Mouse (Mus musculus): ENCODE measurements around the gene Clptm1. TPM values are rescaled to one million over a fixed set of nuclear protein-coding genes. Genes with fewer than 3 reads are reported as not detected.
A peak's percentile ranks its signal among the peaks of the same experiment; 100 is the strongest.

Gene Clptm1
- polyA plus RNA-seq (2012; rRNA removed) = 152 and 174 TPM in 2 replicates

DNA sequence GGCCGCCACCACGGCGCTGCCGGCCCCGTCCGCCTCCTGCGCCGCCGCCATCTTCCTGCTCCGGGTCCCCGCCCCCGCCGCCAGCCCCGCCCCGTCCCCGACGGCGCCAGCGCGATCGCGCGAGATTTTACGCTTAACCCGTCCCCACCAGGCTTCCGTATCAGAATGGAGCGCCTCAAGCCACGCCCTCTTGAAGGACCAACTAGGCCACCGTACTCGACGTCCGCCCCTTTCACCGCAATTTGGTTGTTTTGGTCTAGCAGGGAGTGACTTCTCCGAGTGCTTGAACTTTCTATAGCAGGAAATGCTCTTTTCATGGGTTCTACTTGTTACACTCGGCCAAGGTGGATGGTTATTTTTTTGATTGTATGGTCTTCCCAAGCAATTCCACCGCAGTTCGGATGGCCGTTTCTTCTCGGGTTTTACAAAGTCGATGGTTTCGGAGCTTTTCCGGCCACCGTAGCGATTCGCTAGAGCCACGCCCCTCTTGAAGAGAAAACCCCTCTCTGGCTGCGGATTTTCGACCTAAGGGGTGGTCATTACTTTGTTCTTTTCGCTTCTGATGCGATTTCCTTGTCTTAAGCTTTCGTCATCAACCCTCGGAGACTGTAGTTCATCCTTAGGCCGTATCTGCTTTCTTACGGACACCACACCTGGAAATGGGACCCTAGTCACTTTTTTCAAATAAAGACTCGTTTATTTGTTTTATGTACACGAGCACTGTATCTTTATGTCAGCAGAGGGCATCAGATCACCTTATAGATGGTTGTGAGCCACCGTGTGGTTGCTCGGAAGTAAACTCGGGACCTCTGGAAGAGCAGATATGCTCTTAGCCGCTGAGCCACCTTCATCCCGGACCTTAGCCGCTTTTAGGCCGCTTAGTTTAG lies at the start of gene Clptm1:
Clptm1 (minus strand) TSS at position 79 of the 887 bp plus-strand sequence.
- DNase-seq (ENCODE audit: low read depth) = peak; percentile 81

DNA sequence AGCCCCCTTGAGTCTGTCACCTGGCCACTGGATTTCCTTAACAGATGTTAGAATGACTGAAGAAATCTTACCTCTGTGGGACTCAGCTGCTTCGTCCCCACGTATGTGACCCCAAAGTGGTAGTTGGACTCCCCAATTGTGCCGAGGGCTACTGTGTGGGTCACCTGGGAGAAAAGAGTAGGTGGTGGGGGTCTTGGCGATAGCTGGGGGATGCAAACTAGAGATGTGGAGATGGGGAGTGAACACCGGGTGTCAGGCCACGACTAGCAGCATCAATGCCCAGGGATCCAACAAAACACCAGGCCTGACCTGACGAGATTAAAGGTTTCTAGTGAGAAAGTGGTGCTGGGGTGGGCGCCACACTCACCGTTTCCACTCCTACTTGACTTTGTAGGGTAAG lies 48.8 kb upstream of the Clptm1 start:
- no peak for DNase-seq (ENCODE audit: low read depth)

DNA sequence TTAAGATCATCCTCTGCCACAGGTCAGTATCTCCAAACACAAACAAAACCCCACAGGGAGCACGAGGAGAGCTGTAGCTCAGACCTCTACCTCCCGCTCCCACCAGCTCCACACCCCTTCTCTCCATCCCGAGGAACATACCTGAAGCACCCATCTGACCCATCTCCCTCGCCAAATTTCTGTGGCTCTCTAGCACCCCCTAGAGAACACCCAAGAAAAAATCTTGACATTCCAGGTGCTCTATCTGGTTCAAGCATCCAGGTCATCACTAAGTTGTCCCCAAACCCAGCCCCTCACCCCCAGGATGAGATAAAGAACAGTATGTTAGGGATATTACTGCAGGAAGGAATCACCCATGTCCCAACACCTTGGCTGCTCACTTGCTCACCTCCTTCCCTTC lies 48.4 kb upstream of the Clptm1 start:
- DNase-seq (ENCODE audit: low read depth) = no peak

DNA sequence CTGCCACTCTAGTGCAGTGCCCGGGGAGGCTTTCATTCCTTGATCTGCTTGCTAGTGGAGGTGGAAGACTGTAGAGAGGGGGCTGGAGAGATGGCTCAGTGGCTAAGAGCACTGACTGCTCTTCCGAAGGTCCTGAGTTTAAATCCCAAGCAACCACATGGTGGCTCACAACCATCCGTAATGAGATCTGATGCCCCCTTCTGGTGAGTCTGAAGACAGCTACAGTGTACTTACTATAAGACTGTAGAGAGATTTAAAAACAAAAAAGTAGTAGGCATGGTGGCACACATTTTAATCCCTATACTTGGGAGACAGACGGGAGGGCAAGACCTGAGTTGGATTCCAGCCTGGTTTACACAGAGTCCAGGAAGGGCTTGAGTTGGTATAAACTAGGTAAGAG lies 47.6 kb upstream of the Clptm1 start:
- no peak for DNase-seq (ENCODE audit: low read depth)

DNA sequence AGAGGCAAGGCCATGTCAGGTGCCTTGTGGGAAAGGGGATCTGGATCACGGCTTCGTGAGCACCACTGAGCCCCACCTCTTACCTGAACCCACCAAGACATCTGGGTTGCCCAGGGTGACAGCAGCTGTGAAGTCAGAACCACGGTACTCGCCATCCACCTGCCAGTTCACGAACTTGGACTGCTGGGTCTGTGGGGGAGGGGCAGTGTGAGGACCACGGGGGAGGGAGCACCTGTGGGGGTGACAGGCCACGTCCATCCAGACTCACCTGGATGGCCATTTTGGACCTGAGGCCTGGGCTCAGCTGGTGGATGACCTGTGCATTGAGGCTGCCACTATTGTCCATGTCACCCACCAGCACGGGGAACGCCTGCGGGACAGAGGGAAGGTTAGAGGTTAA lies 45.8 kb upstream of the Clptm1 start:
- DNase-seq (ENCODE audit: low read depth) = no peak

DNA sequence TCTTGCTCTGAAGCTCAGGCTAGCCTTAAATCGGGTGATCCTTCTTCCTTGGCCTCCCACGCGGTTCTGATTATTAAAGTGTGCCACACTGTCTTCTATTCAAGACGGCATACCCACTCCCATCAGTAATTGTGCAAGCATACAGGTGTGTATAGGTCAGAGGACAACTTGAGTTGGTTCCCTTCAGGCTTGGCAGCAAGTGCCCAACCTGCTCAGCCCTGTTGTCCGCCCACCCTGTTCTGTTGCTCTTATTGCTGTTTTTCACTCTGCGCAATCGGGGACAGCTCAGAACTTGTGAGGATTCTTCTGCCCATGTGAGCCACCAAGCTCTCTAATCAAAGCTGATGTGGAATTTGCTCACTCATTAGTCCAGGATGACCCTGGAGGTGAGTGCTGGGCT lies 40.4 kb upstream of the Clptm1 start:
- no peak for DNase-seq (ENCODE audit: low read depth)

DNA sequence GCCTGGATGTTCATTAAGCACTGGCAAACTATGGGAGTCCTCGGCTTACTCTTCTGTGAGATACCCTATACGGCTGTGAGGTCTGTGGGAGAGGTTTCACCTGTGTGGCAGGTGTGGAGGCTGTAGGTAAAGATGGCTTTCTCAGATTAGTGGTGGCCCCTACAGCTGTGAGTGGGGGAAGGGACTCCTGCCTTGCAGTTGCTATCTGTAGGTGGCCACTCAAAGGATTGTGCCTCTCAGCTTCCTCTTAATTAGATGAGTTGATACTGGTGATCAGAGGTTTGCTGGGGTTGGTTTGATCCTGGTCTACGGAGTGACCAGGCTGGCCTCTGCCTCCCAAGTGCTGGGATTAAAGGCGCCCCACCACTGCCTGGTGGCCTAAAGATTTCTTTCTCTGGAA lies 39.6 kb upstream of the Clptm1 start:
- DNase-seq (ENCODE audit: low read depth) = no peak

DNA sequence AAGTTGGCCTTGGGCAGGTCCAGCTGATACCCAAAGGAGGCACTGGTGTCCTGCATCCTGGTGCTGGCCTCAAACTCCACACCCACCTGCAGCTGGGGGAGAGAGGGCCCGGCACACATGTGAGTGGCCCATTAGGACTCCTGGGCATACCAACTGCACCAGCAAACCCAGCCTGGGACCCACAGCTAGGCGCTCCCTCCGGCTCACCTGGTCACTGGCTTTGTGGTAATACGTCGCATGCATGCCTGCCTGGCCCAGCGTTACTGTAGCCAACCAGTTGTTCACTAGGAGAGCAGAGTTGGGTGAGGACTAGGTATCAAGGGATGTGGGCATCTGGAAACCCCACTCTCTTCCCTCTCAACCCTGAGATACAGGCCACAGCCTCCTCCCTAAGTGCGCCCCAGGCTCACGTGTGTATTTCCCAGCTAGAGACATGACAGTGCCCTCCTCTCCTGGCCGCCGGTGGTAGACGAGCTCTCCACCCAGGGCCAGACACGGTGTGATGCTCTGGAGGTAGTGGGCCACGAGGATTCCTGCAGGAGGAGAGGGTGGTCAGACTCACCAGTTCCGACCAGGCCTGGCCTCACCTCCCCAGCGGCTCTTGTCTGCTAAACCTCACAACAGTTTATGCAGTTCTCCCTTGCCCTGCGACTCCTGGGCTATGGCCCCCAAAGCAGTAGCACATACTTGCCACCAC lies 38.2 kb upstream of the Clptm1 start:
- DNase-seq (ENCODE audit: low read depth) = no peak

DNA sequence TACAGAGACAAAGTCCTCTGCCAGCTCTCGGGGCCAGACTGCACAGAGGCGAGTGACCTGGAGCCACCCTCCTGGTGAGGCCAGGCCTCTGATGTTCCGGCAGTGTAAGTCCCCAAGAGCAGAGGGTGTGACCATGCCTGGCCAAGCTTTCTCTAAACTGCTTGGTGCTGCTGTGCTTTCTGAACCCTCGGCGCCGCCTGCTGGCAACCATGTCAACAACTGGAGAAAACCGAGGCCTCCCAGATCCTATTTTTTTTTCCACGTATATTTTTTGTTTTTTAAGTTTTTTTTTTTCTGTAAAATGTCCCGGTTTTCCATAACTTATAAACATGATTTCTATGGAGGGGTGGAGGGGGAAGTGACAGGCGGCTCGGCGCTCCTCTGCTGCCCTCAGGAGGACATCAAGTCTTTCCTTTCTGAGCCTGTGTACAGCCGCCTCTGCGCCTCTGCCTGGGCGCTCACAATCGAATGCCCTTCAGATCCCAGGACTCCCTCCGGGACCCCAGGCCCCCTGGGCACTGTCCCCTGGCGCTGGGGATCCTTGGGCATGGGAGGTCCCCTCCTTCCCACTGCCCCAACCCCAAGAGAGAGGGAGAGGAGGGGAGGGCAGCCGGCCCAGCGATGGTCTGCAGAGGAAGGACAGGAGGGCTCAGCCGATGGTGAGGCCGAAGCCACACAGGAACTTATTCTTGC lies 36.4 kb upstream of the Clptm1 start:
- DNase-seq (ENCODE audit: low read depth) = no peak

DNA sequence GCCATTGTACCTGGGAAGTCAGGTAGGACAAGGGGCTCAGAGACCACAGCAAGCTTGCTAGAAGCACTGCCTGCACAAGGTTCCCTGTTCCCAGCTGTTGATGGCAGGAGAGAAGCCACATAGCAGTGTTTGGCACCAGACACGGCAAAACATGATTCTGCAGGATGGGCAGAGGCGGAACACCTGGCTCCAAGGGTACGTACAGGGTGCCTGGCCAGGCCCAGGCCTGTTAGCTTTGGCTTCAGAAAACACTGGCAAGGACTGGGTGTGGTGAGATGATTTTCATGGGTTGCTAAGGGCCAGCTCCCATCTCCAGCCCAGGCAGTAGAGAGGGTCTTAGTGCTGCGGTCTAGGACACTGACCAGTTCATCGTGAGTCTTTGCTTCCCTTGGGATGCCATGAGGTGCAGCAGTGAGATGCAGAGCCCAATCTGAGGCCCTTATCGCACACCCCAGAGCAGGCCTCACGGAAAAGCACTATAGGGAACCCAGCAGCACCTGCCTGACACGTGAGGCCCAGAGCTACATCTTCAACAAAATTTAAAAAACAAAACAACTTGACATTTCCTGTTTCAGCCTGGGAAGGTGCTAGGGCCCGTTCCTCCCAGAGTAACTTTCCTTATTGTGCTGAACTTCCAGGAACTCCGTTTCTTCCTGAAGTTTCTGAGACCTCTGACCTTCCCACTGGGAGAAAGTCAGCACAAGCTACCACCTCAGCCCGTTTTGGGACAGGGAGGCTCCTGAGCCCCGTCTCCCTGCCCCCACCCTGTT lies 35.7 kb upstream of the Clptm1 start:
- DNase-seq (ENCODE audit: low read depth) = no peak

DNA sequence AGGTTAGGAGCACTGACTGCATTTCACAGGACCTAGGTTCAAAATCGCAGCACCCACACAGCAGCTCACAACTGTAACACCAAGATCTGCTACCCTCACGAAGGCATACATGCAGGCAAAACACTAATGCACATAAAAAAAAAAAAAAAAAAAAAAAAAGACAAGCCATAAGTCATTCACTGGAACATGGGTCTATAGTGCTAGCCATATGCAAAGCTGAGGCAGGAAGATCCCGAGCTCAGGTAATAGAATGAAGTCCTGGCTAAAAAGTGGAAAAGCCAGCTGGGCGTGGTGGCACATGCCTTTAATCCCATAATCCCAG lies 35.0 kb upstream of the Clptm1 start:
- no peak for DNase-seq (ENCODE audit: low read depth)

DNA sequence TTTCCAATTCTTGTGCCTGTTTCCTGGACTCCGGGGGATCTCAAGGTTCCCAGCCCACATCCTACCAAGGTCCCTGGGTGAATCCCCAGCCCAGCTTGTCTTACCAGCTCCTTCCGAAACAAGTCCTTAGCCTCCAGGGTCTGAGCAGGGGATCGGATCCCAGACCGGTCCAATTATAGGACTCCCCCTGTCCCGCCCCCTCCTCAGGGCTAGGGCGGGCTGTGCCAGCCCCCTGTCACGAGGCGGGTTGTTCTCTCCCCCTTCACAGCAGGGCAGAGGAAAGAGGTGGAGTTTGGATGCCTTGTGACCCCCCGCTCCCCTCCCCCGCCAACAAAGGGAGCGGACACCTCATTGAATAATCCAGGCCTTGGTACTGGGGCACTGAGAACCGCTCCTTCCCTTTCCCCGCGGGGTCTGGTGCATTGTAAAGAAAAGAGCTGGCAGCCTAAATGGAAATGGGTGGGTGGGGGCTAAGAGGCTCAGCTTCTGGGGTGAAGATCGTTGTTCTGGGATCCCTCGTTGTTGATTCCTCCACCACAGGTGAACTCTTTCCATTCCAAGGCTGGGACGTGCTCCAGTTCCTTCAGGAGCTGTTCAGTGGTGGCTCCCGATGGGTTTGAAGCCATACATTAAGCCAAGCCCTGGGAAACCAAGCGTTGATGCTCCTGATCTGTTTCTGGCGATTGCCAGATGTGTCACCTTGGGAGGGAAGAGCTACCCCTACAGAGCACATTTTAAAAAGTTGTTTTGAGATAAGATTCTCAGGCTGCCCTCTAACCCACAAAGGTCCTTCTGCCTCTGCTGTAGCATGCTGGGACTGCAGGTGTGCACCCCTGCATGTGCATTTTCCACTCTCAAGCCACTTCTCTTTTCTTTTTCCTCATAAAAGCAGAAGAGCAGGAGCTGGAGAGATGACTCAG lies 34.3 kb upstream of the Clptm1 start, which contains the start of gene Apoe:
Apoe (minus strand) TSS at position 282 of the 920 bp plus-strand sequence.
- DNase-seq (ENCODE audit: low read depth) = no peak

DNA sequence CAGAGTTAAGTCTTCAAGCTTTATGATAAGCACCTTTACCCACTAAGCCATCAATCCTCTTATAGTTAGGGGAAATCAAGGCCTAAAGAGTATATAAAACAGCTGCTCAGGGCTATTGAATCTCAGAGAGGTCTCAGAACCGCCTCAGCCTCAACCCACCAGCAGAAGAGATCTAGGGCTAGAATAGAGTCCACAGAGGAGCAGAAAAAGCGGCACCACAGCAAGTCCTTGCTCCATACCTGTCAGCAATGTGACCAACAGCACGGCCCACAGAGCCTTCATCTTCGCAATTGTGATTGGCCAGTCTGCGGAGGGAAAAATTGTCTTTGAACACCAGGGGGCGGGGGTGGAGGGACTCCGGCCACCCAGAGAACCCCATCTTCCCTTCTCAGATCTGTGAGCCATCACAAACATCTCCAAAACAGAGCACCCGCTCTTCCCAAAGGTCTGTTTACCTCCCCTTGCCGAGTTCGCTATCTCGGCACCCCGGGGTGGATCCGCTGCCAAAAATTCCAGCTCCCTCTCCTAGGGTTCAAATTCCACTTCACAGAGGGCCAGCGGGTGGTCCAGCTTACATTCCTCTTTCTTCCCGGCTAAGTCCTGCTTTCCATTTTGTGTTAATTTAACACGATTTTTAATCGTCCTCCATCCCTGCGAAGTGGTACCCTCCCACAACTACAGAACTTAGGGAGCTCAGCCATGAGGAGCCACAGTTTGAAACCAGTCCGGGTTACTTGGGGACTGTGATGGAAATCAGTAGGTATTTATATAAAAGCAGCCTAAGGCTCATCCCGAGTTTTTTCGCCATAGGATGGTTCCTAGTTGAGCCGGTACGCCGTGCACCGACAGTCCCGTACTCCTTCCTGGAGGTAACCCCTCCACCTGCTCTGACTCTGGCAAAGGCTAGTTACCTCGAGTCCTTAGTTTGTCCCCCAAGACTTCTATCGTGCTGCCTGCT lies 33.4 kb upstream of the Clptm1 start:
- no peak for DNase-seq (ENCODE audit: low read depth)

DNA sequence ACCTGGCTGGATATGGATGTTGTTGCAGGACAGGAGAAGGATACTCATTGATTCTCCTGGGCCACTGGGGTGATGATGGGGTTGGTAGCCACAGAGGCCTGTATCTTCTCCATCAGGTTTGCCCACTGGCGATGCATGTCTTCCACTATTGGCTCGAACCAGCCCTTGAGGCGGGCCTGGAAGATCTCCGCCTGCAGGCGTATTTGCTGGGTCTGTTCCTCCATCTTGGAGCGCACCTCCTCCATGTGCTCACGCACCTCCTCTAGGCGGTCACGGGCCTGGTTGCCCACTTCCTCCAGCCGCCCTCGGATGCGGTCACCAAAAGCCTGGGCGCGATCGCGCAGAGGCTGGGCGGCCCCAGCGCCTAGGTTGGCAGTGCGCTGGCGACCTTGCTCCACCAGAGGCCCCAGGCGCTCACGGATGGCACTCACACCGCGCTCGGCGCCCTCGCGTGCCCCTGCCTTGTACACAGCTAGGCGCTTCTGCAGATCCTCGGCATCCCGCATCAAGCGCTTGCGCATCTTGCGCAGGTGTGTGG lies 31.6 kb upstream of the Clptm1 start:
- no peak for DNase-seq (ENCODE audit: low read depth)

DNA sequence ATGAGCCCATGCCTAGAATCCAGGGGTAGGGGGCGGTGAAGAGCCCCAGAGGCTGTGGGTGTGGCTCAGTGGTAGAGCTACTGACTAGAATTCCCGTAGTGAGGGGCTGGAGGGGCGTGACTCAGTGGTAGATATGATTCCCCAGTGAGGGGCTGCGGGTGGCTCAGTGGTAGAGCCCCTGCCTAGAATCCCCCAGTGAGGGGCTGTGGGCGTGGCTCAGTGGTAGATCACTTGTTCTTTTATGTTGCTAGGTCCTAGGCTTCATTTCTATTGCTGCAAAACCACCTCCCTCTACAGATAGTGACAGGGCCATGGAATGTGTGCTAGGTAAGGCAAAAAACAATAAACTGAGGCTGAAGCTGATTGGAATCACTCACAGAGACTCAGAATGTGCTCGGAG lies 31.0 kb upstream of the Clptm1 start:
- DNase-seq (ENCODE audit: low read depth) = no peak

DNA sequence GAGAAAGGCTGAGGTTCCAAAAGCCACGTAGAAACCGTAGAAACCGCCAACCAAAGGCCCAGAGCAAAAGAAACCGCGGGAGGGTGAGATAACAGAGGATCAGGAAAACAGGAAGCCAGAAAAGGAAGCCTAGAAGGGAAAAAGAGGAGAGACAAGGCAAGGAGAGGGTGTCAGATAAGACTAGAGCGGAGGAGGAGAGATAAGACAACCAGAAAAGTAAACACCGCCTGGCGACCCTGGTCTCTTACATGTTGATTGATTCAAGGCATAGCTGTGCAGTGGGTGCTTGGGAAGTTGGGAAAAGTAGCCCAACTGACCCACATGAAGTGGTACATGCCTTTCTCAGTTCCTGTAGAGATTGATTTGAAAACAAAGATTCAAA lies 30.4 kb upstream of the Clptm1 start:
- no peak for DNase-seq (ENCODE audit: low read depth)

DNA sequence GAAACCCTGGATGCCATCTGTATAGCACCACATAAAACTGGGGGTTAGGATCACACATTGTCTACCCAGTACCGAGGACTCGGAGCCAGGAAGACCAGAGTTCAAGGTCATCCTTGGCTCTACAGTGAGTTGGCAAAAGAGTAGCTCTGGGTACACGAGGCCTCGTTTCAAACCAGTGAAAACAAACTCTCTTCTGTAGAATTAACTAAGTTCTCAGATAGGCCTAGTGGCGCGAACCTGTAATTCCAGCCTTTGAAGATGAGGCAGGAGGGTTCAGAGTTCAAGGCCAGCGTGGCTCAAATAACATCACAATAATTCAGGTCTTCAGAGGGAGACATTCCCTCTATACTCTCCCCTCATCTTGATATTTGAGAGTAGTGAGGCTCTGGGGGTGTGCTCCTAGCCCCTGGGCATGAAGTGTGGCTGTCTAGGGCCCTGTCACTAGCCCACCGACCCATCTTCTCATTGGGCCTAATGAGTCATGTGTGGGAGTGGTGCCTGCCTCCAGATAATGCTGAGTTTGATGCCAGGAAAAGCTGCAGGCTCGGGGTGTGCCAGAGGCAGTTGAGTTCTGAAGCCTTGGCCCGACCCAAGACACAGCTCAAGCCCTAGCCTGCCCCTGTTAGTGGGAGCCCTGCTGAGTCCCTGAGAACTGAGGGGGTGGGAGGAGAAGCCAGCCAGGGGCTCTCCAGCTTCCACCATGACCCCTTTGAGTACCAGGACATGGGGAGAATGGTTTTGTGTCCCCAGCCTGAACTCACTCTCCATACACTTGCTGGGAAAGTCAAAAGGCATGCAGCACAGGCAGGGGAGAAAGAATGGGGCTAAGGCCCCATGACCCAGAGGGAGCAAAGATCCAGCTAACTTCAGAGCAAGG lies 29.7 kb upstream of the Clptm1 start:
- DNase-seq (ENCODE audit: low read depth) = no peak

DNA sequence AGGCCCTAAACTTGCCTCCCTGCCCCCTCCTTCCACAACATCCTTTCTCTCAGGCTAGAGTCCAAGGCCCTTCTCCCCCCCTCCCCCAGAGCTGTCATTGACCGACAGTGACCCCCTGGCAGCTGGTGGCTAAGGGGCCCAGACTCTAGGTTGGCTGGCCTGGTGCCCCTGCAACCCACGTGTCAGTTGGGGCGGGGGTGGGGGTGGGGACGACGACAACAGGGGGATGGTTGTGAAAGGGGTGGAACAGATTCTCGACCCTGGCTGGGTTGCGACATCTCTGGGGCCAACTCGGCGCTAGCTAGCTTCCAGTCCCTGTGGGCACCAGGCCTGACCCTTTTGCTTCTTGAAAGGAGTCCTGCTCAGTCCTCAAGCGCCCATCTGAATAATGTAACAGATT lies 28.6 kb upstream of the Clptm1 start:
- no peak for DNase-seq (ENCODE audit: low read depth)
